Mouse (Mus musculus) spleen, adult 18-20 months (tissue): ENCODE data around the gene Zfp799.
A peak's percentile ranks its signal among the peaks of the same experiment; 100 is the strongest.
"Not testable (repeated sequence)": the region's sequence is repeated elsewhere in the genome, so short reads cannot be mapped to it uniquely, and the experiment has no call there.

ENCODE experiments used
- DNase-seq, 2 experiments: peaks; one replicate each; pipeline ENCODE4 v3.0.0; 2022; ENCODE audit warnings: mixed read lengths in 2 of 2

Gene Zfp799

GRCm38 (mm10) chr17:32829540-32830417 is at the start of gene Zfp799:
Zfp799 (minus strand) TSS chr17:32830261.
- DNase-seq, result peak; percentile 28 to 52

DNA sequence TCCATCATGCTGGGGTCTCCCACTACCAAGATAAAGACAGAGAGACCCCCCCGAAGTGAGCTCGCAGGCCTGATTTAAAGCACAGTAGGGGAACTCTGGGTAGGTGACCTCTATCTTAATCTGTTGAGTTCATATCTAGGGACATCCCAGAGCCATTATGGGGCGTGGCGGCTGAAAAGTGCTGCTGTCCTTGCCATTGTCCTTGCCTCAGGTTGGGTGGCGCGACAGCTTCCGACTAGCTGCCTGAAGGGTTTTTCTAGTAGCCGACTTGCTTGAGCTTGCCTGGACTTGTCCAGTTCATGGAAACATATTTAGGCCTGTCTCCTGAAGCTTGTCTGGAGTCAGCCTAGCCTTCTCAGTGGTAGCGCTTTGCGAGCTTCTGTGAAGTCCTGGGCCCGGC is 48.7 kb upstream of the Zfp799 start:
- DNase-seq, result no peak

- DNase-seq, result no peak
Measured at GRCm38 (mm10) chr17:32877471-32878171, 47.6 kb upstream of the Zfp799 start.

DNA sequence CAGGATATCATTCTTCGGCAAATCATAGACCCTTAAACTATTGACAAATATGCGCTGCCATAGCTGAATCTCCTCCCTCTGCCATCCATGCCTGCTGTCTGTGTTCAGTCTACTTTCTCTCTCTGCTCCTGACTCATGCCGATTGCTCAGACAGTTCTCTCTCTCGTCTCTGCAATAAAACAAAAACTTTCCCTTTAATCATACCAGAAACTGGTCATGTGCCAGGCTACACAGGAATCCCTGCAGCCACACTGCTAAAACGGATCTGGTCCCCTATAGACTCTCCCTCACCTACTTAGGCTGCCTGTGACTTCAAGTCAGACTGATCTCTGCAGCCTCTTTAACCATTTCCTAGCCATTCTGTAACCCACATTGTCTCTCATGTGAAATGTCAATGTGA is 42.6 kb upstream of the Zfp799 start:
- DNase-seq, result no peak

DNA sequence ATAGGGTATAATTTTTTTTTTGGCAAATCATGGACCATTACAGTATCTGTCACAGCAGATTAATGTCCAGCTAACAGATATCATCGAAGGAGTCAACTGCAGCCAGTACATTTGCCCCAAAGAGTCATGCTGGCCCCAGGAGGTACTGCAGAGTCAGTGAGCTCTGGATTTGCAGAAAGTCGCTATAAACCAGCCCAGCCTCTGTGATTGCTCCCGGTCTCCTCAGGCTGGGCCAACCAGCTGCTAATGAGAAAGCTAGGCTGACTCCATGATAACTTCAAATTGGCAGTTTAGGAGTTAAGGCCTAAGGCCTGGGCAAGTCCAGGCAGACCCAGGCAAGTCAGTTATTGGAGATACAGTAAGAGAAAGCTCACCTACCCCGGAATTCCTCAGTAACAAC is 42.0 kb upstream of the Zfp799 start:
- DNase-seq, result no peak

DNA sequence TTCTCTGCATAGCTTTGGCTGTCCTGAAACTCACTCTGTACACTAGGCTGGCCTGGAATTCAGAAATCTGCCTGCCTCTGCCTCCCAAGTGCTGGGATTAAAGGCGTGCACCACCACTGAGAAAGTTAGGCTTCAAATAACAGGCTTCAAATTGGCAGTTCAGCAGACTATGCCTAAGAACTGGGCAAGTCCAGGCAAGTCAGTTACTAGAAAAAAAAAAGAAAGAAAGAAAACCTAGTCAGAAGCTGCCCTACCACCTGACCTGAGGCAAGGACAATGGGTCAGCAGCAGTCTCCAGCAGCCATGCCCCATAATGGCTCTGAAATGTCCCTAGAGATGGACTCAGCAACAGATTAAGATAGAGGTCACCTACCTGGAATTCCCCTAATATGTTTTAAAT is 41.4 kb upstream of the Zfp799 start:
- no peak for DNase-seq

DNA sequence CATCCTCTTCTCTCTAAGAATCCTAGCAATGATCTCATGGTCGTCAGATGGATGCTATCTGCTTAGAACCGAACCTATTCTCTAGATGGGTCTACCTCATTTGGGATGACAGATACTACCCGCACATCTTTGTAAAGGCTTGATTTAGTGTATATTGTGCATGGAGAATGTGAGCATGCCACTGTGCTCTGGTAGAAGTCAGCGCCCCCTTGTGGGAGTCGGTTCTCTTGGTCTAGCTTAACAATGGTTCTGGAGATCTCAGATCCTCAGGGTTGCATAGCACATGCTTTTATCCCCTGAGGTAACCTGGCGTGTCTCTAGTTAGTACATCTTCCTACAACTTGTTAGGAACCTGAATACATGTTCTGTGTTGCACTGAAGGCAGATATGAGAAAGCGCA is 37.2 kb upstream of the Zfp799 start:
- DNase-seq, result not testable (repeated sequence)

GRCm38 (mm10) chr17:32856713-32857112 is 26.7 kb upstream of the Zfp799 start:
- DNase-seq, result not testable (repeated sequence)

- no peak for DNase-seq
Measured at GRCm38 (mm10) chr17:32851581-32851980, 21.5 kb upstream of the Zfp799 start.

DNA sequence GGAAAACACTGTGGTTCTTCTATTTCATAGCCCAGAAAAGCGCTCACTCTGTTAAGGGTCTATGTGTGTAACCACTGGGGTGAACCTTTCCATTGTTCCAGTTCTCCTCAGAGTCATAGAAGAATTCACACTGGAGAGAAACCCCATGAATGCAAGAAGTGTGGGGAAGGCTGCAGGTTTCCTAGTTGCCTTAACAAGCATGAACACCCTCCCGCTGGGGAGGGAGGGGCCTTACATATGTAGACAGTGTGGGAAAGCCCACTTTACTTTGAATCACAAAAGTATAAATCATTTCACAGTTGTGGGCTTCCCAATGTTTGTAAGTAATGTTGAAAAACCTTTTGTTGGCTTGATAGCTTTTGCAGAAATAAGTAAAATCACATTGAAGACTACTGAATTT is 11.3 kb upstream of the Zfp799 start:
- no peak for DNase-seq

DNA sequence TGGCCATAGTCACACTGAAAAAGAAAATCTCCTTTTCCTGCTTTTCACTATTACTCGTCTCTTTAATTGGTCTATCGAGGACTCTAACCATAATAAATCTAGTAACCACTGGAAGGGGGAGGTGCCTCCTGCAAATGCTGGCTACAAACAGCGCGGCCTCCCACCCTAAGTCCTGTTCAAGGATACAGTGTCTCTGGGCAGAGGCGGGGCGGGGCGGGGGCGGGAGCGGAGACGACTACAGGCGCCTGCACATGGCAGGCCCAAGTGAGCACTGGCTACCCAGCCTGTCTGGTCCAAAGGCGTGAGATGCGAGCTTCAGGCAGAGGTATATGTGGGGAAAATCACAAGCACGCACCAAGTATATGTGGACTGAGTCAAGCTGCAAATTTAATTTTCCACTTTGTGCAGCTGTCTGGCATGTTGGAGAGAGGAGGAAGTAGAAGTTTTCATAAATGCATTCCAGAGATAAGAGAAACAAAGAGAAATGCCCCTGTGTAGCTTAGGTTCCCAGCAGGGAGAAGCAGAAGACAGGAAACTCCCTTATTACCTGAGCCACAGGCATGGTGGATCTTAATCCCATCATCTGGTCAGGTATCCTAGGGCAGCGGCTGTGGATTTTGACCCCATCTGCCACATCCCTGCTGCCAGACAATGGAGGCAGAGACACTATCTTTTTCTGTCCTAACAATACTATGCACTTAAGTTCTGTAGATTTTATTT is 9.2 kb upstream of the Zfp799 start:
- DNase-seq, result no peak

- no peak for DNase-seq
Measured at GRCm38 (mm10) chr17:32830418-32830782, 339 bp upstream of the Zfp799 start.

GRCm38 (mm10) chr17:32816074-32816784 is 13.8 kb downstream of the Zfp799 start:
- DNase-seq, result no peak

- no peak for DNase-seq
Measured at GRCm38 (mm10) chr17:32814136-32814535, 15.9 kb downstream of the Zfp799 start.

DNA sequence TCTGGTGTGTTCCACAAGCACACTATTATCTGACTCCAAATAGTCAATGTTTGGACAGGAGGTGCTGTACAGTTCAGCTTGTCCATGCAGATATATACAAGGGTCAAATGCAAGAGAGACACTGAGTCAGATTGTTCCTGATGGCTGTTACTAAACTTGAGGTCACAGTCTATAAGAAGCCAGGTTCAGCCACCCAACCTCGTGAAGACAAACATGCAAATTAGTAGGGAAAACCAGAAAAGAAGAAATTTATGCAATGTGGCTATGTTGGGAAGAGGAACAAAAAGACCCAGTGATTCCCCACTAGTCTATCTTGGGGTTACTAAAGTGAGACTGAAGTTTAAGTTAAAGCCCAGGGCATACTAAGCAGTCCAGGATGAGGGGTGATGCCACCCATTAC is 19.4 kb downstream of the Zfp799 start:
- DNase-seq, result no peak

- DNase-seq, result no peak
Measured at GRCm38 (mm10) chr17:32809544-32810374, 20.3 kb downstream of the Zfp799 start, which contains the start of gene Zfp811. Zfp811 (minus strand) TSS chr17:32809931.

GRCm38 (mm10) chr17:32808921-32809320 is 21.1 kb downstream of the Zfp799 start:
- no peak for DNase-seq

- DNase-seq, result no peak
Measured at GRCm38 (mm10) chr17:32789244-32789643, 40.8 kb downstream of the Zfp799 start.

GRCm38 (mm10) chr17:32788576-32788975 is 41.5 kb downstream of the Zfp799 start:
- DNase-seq, result no peak

DNA sequence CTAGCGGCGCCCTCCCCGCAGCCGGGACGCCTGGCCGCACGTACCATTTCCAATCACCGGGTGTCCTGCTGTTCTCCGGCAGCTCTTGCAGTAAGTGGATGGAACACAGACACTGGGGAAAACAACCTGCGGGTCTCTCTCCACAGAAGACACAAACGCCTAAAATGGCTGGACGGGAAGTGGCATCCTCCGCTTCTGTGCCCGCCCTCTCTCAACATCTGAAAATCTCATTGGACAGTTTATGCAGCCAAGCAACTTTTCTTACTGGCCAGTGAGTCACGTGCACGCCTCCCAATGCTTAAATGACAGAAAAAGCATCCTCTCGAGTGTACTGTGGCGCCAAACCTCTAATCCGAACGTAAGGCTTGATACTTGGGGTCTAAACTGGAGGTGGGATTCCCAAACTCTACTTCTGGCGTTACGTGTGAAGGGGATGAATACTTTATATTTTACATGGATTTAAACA is 41.9 kb downstream of the Zfp799 start, which contains the start of gene Zfp871:
Zfp871 (minus strand) TSS at position 194 of the 466 bp plus-strand sequence.
- DNase-seq, result peak; percentile 65 to 73

- DNase-seq, result no peak
Measured at GRCm38 (mm10) chr17:32787436-32788093, 42.5 kb downstream of the Zfp799 start.
